Mouse (Mus musculus): ENCODE data around the gene Taf1c.
A peak's percentile ranks its signal among the peaks of the same experiment; 100 is the strongest.

Gene Taf1c

DNA sequence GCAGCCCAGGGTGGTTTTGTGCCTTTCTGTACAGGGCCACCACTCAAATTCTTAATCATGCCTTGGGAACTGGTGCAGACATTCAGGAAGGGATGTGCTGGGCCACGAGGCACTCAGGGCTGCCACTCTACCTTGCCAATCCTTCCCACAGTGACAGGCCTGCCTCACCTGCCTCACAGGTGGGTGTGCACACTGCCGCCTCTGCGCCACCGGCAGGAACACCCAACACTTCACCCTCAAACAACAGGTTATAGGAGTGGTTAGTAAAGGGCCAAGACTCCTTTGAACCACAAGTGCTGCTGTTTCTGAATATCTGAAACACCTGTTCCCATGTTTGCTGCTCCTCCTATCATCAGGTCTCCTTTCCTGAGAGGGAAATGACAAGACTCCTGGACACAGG lies 32.6 kb downstream of the Taf1c start:
- no peak for DNase-seq (ENCODE audit: low spot score)

DNA sequence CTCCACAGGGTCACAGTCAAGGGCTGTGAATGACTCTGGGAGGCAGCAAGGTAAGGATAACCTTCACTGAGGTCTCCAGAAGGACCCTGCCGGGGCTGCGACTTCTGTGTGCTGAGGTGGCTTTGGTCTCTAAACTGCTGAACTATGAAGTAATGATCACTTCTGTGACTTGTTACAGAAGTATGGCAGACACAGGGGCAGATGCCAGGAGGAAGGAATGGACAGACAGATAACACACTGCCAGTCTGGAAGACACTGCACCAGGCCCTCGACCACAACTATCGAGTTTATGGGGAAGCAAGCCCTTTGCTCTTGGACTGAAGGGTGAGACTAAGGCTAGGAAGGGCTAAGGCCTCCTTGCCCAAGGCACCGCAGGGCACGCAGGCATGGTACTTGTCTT lies 33.9 kb downstream of the Taf1c start:
- no peak for DNase-seq (ENCODE audit: low spot score)

DNA sequence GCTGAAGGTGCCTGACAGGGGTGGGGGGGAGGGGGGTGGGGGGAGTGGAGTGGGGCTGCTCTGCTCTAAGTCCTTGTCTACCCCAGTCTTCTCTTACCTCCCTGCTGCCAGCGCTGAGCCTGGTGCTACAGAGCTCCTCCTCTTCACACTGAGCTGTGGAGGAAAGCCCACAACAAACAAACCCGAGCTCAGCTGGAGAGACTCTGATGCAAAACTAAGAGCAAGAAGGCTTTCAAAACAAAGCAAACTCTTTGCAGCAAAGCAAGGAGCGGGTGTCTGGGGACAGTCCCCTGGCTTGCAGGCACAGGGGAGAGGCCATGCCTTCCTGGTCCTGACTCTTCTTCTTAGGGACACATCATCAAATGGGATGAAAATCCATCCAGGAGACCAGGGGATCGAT lies 35.1 kb downstream of the Taf1c start:
- DNase-seq (ENCODE audit: low spot score), result no peak

- no peak for DNase-seq (ENCODE audit: low spot score)
These were observed 36.1 kb downstream of the Taf1c start for GRCm38 (mm10) chr8:119568951-119569350.

DNA sequence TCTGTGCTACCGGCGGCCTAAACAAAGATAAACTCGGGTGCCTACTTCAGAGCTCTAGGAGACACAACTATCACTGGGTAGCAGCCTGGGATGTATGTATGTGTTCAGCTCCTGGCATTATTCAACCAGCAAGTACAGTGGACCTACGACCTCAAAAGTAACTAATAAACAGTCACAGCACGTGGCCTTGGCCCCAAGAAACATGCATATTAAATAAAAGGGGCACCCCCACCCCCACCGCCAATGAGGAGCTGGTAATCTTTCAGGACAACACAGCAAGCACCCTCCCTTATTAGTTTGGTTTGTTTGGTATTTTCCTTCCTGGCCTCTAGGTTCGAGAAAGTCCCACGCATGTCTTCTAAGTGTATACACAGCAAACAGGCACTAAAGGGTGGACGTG lies 36.8 kb downstream of the Taf1c start:
- no peak for DNase-seq (ENCODE audit: low spot score)

- DNase-seq (ENCODE audit: low spot score), result no peak
These were observed 38.7 kb downstream of the Taf1c start for GRCm38 (mm10) chr8:119566367-119566766.

DNA sequence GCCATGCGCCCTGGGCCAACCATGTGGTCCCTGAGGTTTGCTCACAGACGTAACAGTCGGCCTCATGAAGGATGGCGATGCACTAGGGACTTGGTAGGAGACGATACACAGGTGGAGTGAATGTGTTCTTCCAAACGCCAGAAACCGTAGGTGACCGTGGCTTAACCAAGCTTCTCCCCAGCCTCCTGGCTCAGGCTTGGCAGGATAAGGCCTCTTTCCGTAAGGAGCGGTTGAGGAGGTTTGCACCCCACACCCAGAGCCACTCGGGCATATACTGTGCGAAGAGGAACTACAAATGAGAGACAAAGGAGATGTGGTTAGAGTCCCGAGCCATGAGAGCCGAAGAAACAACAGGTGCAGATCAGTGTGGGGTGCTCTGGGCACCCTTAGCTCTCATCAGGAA lies 41.2 kb downstream of the Taf1c start:
- DNase-seq (ENCODE audit: low spot score), result no peak

DNA sequence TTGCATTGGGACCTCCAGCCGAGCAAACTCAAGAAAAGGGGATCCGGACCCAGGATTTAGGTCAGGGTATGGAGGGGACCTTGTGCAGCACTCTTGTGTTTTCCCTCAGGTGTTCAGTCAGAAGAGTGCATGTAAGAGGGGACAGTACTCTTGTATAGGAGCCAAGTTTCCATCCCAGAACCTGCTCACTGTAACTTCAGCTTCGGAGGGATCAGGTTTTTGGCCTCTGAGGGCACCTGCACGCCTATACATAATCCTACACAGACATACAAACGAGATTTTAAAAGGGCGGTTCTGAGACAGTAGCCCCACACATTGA lies 45.7 kb downstream of the Taf1c start:
- no peak for DNase-seq (ENCODE audit: low spot score)

- peak; percentile 93 for DNase-seq (ENCODE audit: low spot score)
These were observed 46.2 kb downstream of the Taf1c start, which contains the start of gene Mbtps1 for GRCm38 (mm10) chr8:119558603-119559401. Gene Mbtps1, minus strand, starts transcription at chr8:119558735.

GRCm38 (mm10) chr8:119557821-119558602 lies 47.0 kb downstream of the Taf1c start:
- no peak for DNase-seq (ENCODE audit: low spot score)

DNA sequence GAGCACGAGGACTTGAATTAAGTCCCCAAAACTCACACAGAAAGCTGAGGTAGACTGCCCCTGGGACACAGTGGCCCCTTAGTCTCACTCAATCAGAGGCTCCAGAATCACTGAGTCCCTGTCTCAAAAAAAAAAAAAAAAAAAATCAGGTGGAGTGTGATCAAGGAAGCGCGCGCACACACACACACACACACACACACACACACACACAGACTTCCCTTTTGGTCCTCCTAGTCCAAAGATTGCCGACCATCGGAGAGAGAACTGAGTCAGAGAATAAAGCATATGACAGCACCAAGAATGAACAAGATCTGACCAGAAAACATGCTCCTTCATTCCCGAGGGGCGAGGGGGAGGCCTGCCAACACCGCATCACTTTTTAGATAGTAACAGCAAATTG lies 47.9 kb downstream of the Taf1c start:
- DNase-seq (ENCODE audit: low spot score), result no peak

DNA sequence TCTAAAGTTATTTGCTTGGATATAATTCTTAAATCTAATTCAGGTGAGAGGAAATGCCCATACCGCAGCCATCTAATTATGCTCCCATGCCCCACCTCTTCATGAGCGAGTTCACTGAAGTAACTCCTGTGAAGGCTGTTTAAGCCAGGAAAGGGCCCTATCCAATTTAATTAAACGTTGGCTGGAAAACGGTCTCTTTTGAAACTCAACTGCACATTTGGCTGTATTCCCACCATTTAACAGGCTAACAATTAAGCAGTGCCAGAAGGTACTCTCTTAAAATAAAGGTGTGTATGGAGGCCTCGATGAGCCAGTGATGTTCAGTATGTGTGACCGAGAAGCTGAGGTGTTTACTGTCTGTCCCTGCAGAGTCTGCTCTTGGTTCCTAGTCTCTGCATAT lies 49.2 kb downstream of the Taf1c start:
- no peak for DNase-seq (ENCODE audit: low spot score)

GRCm38 (mm10) chr8:119552967-119553366 lies 52.1 kb downstream of the Taf1c start:
- no peak for DNase-seq (ENCODE audit: low spot score)

DNA sequence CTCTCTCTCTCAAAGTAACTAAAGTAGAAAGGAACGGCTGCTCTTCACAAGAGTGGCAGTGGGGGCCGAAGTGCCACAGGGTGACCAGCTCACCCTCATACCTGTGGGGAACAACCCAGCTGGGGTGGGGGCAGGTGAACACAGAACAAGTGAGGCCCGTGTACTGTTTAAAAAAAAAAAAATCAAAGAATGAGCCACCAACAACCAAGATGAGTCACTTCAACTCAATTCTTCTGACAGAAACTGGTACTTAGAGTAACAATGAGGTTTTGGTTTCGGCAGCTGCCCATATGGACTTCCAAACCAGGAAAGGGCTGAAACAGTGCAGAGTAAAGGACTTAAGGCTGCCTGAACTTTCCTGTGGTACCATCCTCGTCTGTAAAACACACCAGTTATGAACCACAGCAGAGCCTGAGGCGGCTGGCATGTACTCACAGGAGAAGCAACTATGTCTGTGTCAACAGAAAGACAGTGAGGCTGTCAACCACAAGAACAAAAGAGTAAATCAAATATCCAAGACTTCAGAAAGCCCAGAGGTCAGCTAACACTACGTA lies 56.4 kb downstream of the Taf1c start:
- DNase-seq (ENCODE audit: low spot score), result no peak

Measured in layer of hippocampus, adult 9-10 months (tissue).